Mouse (Mus musculus) liver, embryonic 15.5 days (tissue): ENCODE data around the gene Gm5751. TPM values are rescaled to one million over a fixed set of nuclear protein-coding genes. Genes with fewer than 3 reads are reported as not detected.
"Not testable (repeated sequence)": the region's sequence is repeated elsewhere in the genome, so short reads cannot be mapped to it uniquely, and the experiment has no call there.

ENCODE experiments used
- ATAC-seq: fragments of 200-750 bp; cut with Nextera tagmentation; 2 replicates; pipeline ENCODE4 v1.8.0; 2017; ENCODE audit warnings: moderate number of reproducible peaks, mild to moderate bottlenecking, moderate library complexity; ENCODE audit not compliant: insufficient read depth
- H3K27ac ChIP-seq: fragments of 300-500 bp; sonication (generic); replicated peaks from 2 replicates; pipeline ENCODE4 v1.5.1; 2015; ENCODE audit warnings: mild to moderate bottlenecking, inconsistent platforms
- H3K27me3 ChIP-seq: fragments of 300-500 bp; sonication (generic); 2 replicates; pipeline ENCODE4 v1.6.1; 2015; ENCODE audit warnings: mild to moderate bottlenecking, inconsistent platforms
- H3K36me3 ChIP-seq: fragments of 300-500 bp; sonication (generic); replicated peaks from 2 replicates; pipeline ENCODE4 v1.6.1; 2015; ENCODE audit warnings: moderate library complexity, mild to moderate bottlenecking, inconsistent platforms
- H3K4me1 ChIP-seq: fragments of 300-500 bp; sonication (generic); replicated peaks from 2 replicates; pipeline ENCODE4 v1.6.1; 2015; ENCODE audit warnings: inconsistent platforms
- H3K4me2 ChIP-seq: fragments of 300-500 bp; sonication (generic); 2 replicates; pipeline ENCODE4 v1.6.1; 2015; ENCODE audit warnings: moderate library complexity, mild to moderate bottlenecking, inconsistent platforms
- H3K4me3 ChIP-seq: fragments of 300-500 bp; sonication (generic); replicated peaks from 2 replicates; pipeline ENCODE4 v1.5.1; 2015; ENCODE audit warnings: mild to moderate bottlenecking, inconsistent platforms
- H3K9ac ChIP-seq: fragments of 300-500 bp; sonication (generic); 2 replicates; pipeline ENCODE4 v1.6.1; 2015; ENCODE audit warnings: moderate library complexity, mild to moderate bottlenecking, inconsistent platforms
- H3K9me3 ChIP-seq: fragments of 300-500 bp; sonication (generic); replicated peaks from 2 replicates; pipeline ENCODE4 v1.6.1; 2016; ENCODE audit warnings: inconsistent platforms
- WGBS: fragments of 180-500 bp; shearing (Covaris S2); methylation state at CpG from one replicate; pipeline ENCODE4 v1.1.7; 2015; ENCODE audit warnings: mixed read lengths; ENCODE audit not compliant: insufficient replicate concordance; 5-methylcytosine and 5-hydroxymethylcytosine counted together
- polyA plus RNA-seq: library from polyadenylated mRNA; unstranded; fragments of >200 nt; fragmentation: Nextera tagmentation; extraction: Ambion mirVana; gene quantifications from 2 replicates; pipeline ENCODE4 v1.2.1, GENCODE M21; 2015

Gene Gm5751
- polyA plus RNA-seq = not detected in 2 replicates

- not testable (repeated sequence) for H3K36me3 ChIP-seq, H3K4me3 ChIP-seq, H3K27me3 ChIP-seq, H3K4me2 ChIP-seq, ATAC-seq, H3K9ac ChIP-seq, H3K4me1 ChIP-seq, H3K27ac ChIP-seq, H3K9me3 ChIP-seq
- 51% methylated on average over 3 of the region's 4 CpGs for WGBS
Observed at GRCm38 (mm10) chrX:8873953-8874352, at the start of gene Gm5751. Gene Gm5751, plus strand, starts transcription at chrX:8874253.

GRCm38 (mm10) chrX:8832043-8832442 is 42.0 kb upstream of the Gm5751 start:
- H3K4me3 ChIP-seq = no peak overlapping the region
- H3K27me3 ChIP-seq = no peaks in the 10 kb centered on the region
- no peaks in the 10 kb centered on the region for H3K9me3 ChIP-seq
- no peak for ATAC-seq
- no peaks in the 10 kb centered on the region for H3K36me3 ChIP-seq
- no peak overlapping the region for H3K27ac ChIP-seq
- H3K4me1 ChIP-seq = no peaks in the 10 kb centered on the region
- H3K9ac ChIP-seq = no peak overlapping the region
- H3K4me2 ChIP-seq = no peak overlapping the region

DNA sequence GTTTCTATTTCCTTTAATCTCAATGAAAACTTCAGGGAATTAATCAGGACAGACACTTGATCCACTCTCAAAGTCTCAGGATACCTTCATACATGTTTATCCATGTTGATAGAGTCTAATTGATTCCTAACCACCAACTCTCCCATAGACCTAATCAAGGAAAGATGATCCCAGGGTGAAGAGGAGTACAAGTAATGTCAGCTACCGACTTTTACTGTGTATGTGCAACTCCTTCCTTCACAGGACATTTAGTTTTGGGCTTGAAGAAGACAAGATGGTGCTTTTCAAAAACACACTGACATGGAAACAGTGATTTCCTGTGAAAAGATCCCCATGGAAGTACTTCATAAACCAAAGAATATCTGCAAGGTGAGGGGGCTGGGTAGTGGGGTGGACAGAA is 30.4 kb upstream of the Gm5751 start, which contains the start of gene Gm6592:
Gene Gm6592 (plus strand): TSS at position 301 of the 400 bp plus-strand sequence.
- Histone ChIP-seq H3K27me3 (no peaks in the 10 kb centered on the region), H3K36me3 (no peaks in the 10 kb centered on the region), H3K9ac (no peak within 1 kb of the TSS), H3K4me1 (no peaks in the 10 kb centered on the region), H3K4me2 (no peak within 1 kb of the TSS), H3K9me3 (no peaks in the 10 kb centered on the region), H3K4me3 (no peak within 1 kb of the TSS), H3K27ac (no peak within 1 kb of the TSS)
- 15% methylated on average over 1 of the region's 1 CpGs for WGBS
- no peak for ATAC-seq

- ATAC-seq = no peak
- Histone ChIP-seq H3K27me3 (no peaks in the 10 kb centered on the region), H3K9ac (no peak overlapping the region), H3K9me3 (no peaks in the 10 kb centered on the region), H3K36me3 (no peaks in the 10 kb centered on the region), H3K27ac (no peak overlapping the region), H3K4me1 (no peaks in the 10 kb centered on the region), H3K4me2 (no peak overlapping the region), H3K4me3 (no peak overlapping the region)
- WGBS = 76% methylated on average over 10 of the region's 10 CpGs
Observed at GRCm38 (mm10) chrX:8852486-8852885, 21.6 kb upstream of the Gm5751 start.

GRCm38 (mm10) chrX:8864331-8864730 is 9.7 kb upstream of the Gm5751 start:
- not testable (repeated sequence) for H3K9me3 ChIP-seq, ATAC-seq, H3K4me1 ChIP-seq, H3K36me3 ChIP-seq, H3K27ac ChIP-seq, H3K4me3 ChIP-seq, H3K9ac ChIP-seq, H3K27me3 ChIP-seq, H3K4me2 ChIP-seq
- WGBS = 13% methylated on average over 3 of the region's 3 CpGs

- ATAC-seq = no peak
- H3K27me3 ChIP-seq = no peaks in the 10 kb centered on the region
- no peak overlapping the region for H3K4me2 ChIP-seq
- no peak overlapping the region for H3K4me3 ChIP-seq
- H3K4me1 ChIP-seq = no peaks in the 10 kb centered on the region
- no peak overlapping the region for H3K27ac ChIP-seq
- no peaks in the 10 kb centered on the region for H3K36me3 ChIP-seq
- no peak overlapping the region for H3K9ac ChIP-seq
- 50% methylated on average over 4 of the region's 4 CpGs for WGBS
- no peaks in the 10 kb centered on the region for H3K9me3 ChIP-seq
Observed at GRCm38 (mm10) chrX:8884336-8884735, 10.3 kb downstream of the Gm5751 start.

GRCm38 (mm10) chrX:8891975-8892342 is 17.9 kb downstream of the Gm5751 start:
- H3K4me1 ChIP-seq = no peaks in the 10 kb centered on the region
- no peak for ATAC-seq
- no peaks in the 10 kb centered on the region for H3K36me3 ChIP-seq
- no peak overlapping the region for H3K4me3 ChIP-seq
- peak overlapping the region; percentile 57 for H3K4me2 ChIP-seq
- H3K9me3 ChIP-seq = no peaks in the 10 kb centered on the region
- H3K27ac ChIP-seq = no peak overlapping the region
- no peak overlapping the region for H3K9ac ChIP-seq
- WGBS = 33% methylated on average over 4 of the region's 9 CpGs
- H3K27me3 ChIP-seq = peaks cover 36% of the 10 kb centered on the region

- Histone ChIP-seq H3K27ac (no peak within 1 kb of the TSS), H3K36me3 (no peaks in the 10 kb centered on the region), H3K4me3 (peak within 1 kb of the TSS; percentile 46), H3K9ac (no peak within 1 kb of the TSS), H3K27me3 (peaks cover 36% of the 10 kb centered on the region), H3K9me3 (no peaks in the 10 kb centered on the region), H3K4me2 (peak within 1 kb of the TSS; percentile 57), H3K4me1 (no peaks in the 10 kb centered on the region)
- WGBS = 15% methylated on average over 61 of the region's 95 CpGs
- ATAC-seq = peak; percentile 72
Observed at GRCm38 (mm10) chrX:8892343-8893155, 18.5 kb downstream of the Gm5751 start, which contains the start of gene B630019K06Rik. Gene B630019K06Rik, plus strand, starts transcription at chrX:8892382.

DNA sequence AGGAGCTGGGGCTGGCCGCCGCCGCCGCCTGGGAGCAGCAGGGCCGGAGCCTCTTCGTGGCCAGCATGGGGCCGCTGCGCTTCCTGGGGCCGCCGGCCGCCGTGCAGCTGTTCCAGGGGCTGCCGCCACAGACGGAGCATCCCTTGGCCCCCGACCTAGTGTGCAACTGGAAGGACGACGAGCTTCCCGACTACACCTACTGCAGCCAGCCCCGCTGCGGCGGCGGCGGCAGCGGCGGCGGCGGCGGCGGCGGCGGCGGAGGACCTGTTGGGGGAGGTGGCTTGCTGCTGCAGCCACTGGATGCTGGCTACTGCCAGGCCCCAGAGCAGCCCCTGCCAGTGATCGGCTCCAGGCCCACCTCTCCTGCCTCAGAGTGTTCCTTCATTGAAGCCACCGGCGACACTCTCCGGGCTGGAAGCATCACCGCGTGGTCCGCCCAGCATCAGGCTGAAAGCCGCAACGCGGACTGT is 19.2 kb downstream of the Gm5751 start:
- H3K27ac ChIP-seq = no peak overlapping the region
- no peak for ATAC-seq
- peak overlapping the region; percentile 46 for H3K4me3 ChIP-seq
- no peaks in the 10 kb centered on the region for H3K36me3 ChIP-seq
- no peaks in the 10 kb centered on the region for H3K4me1 ChIP-seq
- H3K9me3 ChIP-seq = no peaks in the 10 kb centered on the region
- peak overlapping the region; percentile 57 for H3K4me2 ChIP-seq
- peaks cover 36% of the 10 kb centered on the region for H3K27me3 ChIP-seq
- no peak overlapping the region for H3K9ac ChIP-seq
- WGBS = 16% methylated on average over 29 of the region's 42 CpGs

- WGBS = 28% methylated on average over 4 of the region's 4 CpGs
- ATAC-seq = no peak
- H3K4me2 ChIP-seq = no peak overlapping the region
- H3K4me1 ChIP-seq = no peaks in the 10 kb centered on the region
- H3K9me3 ChIP-seq = no peaks in the 10 kb centered on the region
- no peak overlapping the region for H3K9ac ChIP-seq
- H3K27ac ChIP-seq = no peak overlapping the region
- H3K36me3 ChIP-seq = no peaks in the 10 kb centered on the region
- H3K27me3 ChIP-seq = no peaks in the 10 kb centered on the region
- no peak overlapping the region for H3K4me3 ChIP-seq
Observed at GRCm38 (mm10) chrX:8900823-8901222, 26.8 kb downstream of the Gm5751 start.

- no peaks in the 10 kb centered on the region for H3K36me3 ChIP-seq
- WGBS = 31% methylated on average over 7 of the region's 7 CpGs
- no peak for ATAC-seq
- no peak overlapping the region for H3K27ac ChIP-seq
- no peak overlapping the region for H3K4me3 ChIP-seq
- H3K27me3 ChIP-seq = no peaks in the 10 kb centered on the region
- no peaks in the 10 kb centered on the region for H3K4me1 ChIP-seq
- no peaks in the 10 kb centered on the region for H3K9me3 ChIP-seq
- H3K9ac ChIP-seq = no peak overlapping the region
- no peak overlapping the region for H3K4me2 ChIP-seq
Observed at GRCm38 (mm10) chrX:8901906-8902472, 27.9 kb downstream of the Gm5751 start.
